Mouse (Mus musculus): ENCODE results near the gene Cd5l.
A peak's percentile ranks its signal among the peaks of the same experiment; 100 is the strongest.

DNA sequence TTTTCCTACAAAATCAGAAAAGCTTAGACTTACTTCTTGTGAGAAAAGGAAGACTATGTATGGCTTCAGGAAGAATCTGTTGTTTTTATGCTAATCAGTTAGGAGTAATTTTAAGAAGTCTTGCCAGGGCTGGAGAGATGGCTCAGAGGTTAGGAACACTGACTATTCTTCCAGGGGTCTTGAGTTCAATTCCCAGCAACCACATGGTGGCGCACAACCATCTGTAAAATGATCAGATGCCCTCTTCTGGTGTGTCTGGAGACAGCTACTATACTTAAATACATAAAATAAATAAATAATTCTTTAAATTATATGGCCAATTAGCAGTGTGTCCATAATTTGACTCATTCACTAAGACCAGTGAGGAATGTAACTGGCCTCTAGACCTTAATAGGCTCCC lies 63.0 kb downstream of the Cd5l start:
- TF ChIP-seq POLR2A (IDR thresholded peaks at IDR 0.05; ENCODE audit: low read depth, low read length) (no peak), ZC3H11A (IDR thresholded peaks at IDR 0.05; ENCODE audit: low read depth, low read length) (peak; percentile 13; the same call in 1 of the 2 replicates), CTCF (conservative IDR thresholded peaks at IDR 0.05 in 1 of 2, IDR thresholded peaks at IDR 0.05 in 1 of 2; ENCODE audit: low read depth in 2 of 2, low read length in 2 of 2) (peak; percentile 8 to 89; a peak in 2 of 4 replicates), MAFK (IDR thresholded peaks at IDR 0.05; ENCODE audit: insufficient replicate concordance, low read length) (no peak), TCF12 (IDR thresholded peaks at IDR 0.05; ENCODE audit: low read depth, low read length) (no peak)

All from CH12.LX (cell line).